Mouse (Mus musculus) limb, embryonic 12.5 days (tissue): ENCODE results near the gene Sec24d. TPM values are rescaled to one million over a fixed set of nuclear protein-coding genes. Genes with fewer than 3 reads are reported as not detected.

Source experiments
- ATAC-seq: fragments of 200-750 bp; cut with Nextera tagmentation; 2 replicates; pipeline ENCODE4 v1.8.0; 2017; ENCODE audit warnings: low read depth, moderate TSS enrichment; ENCODE audit not compliant: insufficient number of reproducible peaks, insufficient read depth, low FRiP score, low TSS enrichment
- H3K27ac ChIP-seq: fragments of 300-500 bp; sonication (generic); 2 replicates; pipeline ENCODE4 v1.5.1; 2016; ENCODE audit warnings: mild to moderate bottlenecking, moderate library complexity
- H3K27me3 ChIP-seq: fragments of 300-500 bp; sonication (generic); 2 replicates; pipeline ENCODE4 v1.6.1; 2016; ENCODE audit warnings: mild to moderate bottlenecking, moderate library complexity
- H3K36me3 ChIP-seq: fragments of 300-500 bp; sonication (generic); 2 replicates; pipeline ENCODE4 v1.6.1; 2016; ENCODE audit warnings: mild to moderate bottlenecking, moderate library complexity
- H3K4me1 ChIP-seq: fragments of 300-500 bp; sonication (generic); replicated peaks from 2 replicates; pipeline ENCODE4 v1.6.1; 2016
- H3K4me2 ChIP-seq: fragments of 300-500 bp; sonication (generic); 2 replicates; pipeline ENCODE4 v1.6.1; 2016; ENCODE audit warnings: mild to moderate bottlenecking, moderate library complexity
- H3K4me3 ChIP-seq: fragments of 300-500 bp; sonication (generic); replicated peaks from 2 replicates; pipeline ENCODE4 v1.5.1; 2016; ENCODE audit warnings: mild to moderate bottlenecking
- H3K9ac ChIP-seq: fragments of 300-500 bp; sonication (generic); replicated peaks from 2 replicates; pipeline ENCODE4 v1.6.1; 2016; ENCODE audit warnings: mild to moderate bottlenecking, moderate library complexity
- H3K9me3 ChIP-seq: fragments of 300-500 bp; sonication (generic); 2 replicates; pipeline ENCODE4 v1.6.1; 2016; ENCODE audit warnings: mild to moderate bottlenecking, moderate library complexity
- WGBS: fragments of 180-500 bp; shearing (Covaris S2); methylation state at CpG from one replicate; pipeline ENCODE4 v1.1.7; 2016; 5-methylcytosine and 5-hydroxymethylcytosine counted together
- polyA plus RNA-seq: library from polyadenylated mRNA; unstranded; fragments of >200 nt; fragmentation: Nextera tagmentation; extraction: Ambion mirVana; gene quantifications from 2 replicates; pipeline ENCODE4 v1.2.1, GENCODE M21; 2016

The Sec24d gene
- polyA plus RNA-seq, 1 experiment from 2014 or later: 41.8 TPM

DNA sequence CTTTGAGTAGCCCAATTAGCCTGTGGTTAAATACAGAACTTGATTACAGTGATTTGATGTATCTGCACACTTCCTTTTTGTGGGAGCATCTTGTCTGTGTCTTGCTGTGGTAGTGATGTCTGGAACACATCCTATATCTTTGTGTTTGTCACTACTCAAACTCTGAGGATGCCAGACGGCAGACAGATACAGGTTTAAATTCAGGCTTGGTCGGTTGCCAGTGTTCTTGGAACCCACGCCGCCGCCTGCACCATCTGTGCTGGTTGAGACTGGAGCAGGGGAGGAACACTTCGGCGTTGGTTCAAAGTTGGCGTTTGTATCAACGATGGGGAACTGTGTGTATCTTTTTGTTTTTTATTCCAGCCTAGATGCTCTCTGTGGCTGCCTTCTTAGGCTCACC lies 31.0 kb downstream of the Sec24d start:
- H3K27ac ChIP-seq: no peak overlapping the region
- peaks cover 5% of the 10 kb centered on the region for H3K4me1 ChIP-seq
- no peak overlapping the region for H3K4me2 ChIP-seq
- no peaks in the 10 kb centered on the region for H3K27me3 ChIP-seq
- no peak overlapping the region for H3K4me3 ChIP-seq
- H3K36me3 ChIP-seq: peaks cover 70% of the 10 kb centered on the region
- no peak for ATAC-seq
- 93% methylated on average over 9 of the region's 9 CpGs for WGBS
- no peak overlapping the region for H3K9ac ChIP-seq
- peaks cover 3% of the 10 kb centered on the region; the same call in 1 of the 2 replicates for H3K9me3 ChIP-seq

- no peak overlapping the region for H3K9ac ChIP-seq
- no peaks in the 10 kb centered on the region for H3K27me3 ChIP-seq
- 94% methylated on average over 2 of the region's 2 CpGs for WGBS
- ATAC-seq: no peak
- H3K4me1 ChIP-seq: peaks cover 5% of the 10 kb centered on the region
- peaks cover 58% of the 10 kb centered on the region for H3K36me3 ChIP-seq
- no peak overlapping the region for H3K4me3 ChIP-seq
- no peak overlapping the region for H3K4me2 ChIP-seq
- H3K27ac ChIP-seq: no peak overlapping the region
- H3K9me3 ChIP-seq: peaks cover 3% of the 10 kb centered on the region; the same call in 1 of the 2 replicates
Measured at GRCm38 (mm10) chr3:123301521-123301920, 34.3 kb downstream of the Sec24d start.

DNA sequence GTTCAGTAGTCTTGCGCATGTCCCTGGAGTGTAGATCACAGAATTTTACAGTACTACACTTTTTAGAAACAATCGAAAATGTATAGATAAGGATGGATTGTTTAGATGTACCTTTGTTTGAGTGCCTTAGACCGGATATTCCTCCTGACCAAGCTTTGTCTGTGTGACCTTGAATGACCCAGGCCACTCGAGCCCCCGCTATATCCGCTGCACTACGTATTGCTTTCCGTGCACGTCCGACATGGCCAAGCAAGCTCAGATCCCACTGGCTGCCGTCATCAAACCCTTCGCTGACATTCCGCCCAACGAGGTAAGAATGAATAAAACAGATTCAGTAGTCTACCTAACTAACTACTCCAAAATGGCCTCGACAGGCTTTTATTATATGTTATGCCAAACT lies 38.4 kb downstream of the Sec24d start:
- WGBS: 92% methylated on average over 15 of the region's 15 CpGs
- Histone ChIP-seq H3K4me2 (no peak overlapping the region), H3K9ac (no peak overlapping the region), H3K27ac (no peak overlapping the region), H3K36me3 (peaks cover 39% of the 10 kb centered on the region), H3K27me3 (no peaks in the 10 kb centered on the region), H3K4me3 (no peak overlapping the region), H3K4me1 (peaks cover 3% of the 10 kb centered on the region; the same call in 1 of the 2 replicates), H3K9me3 (peaks cover 3% of the 10 kb centered on the region; the same call in 1 of the 2 replicates)
- no peak for ATAC-seq

- no peak overlapping the region for H3K27ac ChIP-seq
- peaks cover 3% of the 10 kb centered on the region; the same call in 1 of the 2 replicates for H3K9me3 ChIP-seq
- 95% methylated on average over 6 of the region's 6 CpGs for WGBS
- no peak overlapping the region for H3K4me2 ChIP-seq
- H3K27me3 ChIP-seq: no peaks in the 10 kb centered on the region
- no peak overlapping the region for H3K9ac ChIP-seq
- H3K4me1 ChIP-seq: peaks cover 3% of the 10 kb centered on the region; the same call in 1 of the 2 replicates
- no peak for ATAC-seq
- H3K36me3 ChIP-seq: peaks cover 20% of the 10 kb centered on the region
- H3K4me3 ChIP-seq: no peak overlapping the region
Measured at GRCm38 (mm10) chr3:123307446-123307845, 40.2 kb downstream of the Sec24d start.

DNA sequence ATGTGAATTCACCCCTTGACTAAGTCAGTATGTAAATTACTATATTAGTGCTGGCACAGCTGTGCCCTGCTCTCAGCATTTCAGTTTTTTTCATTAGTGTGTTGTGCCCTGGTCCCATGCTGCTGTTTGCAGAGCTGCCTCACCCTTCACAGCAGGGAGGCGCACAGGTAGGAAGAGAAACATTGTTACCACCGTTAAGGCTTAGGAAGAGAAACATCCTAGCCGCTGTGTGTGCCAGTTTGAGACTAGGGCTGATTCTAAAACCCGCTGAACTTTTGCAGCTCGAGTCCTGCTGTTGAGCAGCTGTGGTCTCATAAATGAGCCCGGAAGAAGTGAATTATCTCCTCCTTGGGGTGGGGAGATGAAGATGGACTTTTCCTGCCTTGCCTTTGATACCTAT lies 41.9 kb downstream of the Sec24d start:
- Histone ChIP-seq H3K9ac (no peak overlapping the region), H3K27ac (no peak overlapping the region)

DNA sequence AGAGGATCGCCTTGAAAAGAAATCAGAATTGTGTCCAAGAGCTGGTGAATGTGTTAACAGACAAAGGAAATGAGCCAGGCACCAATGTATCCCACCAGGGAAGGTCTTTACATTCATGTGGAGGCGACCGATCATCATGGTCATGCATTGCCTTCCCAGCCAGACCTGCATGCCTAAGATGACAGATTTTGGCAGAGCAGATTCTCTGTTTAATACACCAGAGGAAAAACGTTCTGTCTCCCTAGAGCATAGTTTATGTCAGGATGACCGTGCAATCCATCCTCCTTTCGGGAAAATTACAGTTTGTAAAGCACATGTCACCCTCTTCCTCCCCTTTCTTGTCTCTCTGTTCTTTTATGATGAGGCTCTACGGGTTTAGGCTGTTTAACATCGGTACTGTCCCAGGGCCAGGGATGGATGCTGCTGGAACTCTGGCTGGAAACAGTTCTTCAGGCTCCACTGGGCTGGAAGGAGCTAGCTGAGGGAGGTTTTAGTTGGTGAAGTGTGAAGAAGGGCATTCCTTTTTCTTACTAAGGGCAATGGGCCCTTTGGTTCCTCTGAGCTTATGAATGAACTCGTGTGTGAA lies 45.3 kb downstream of the Sec24d start:
- no peaks in the 10 kb centered on the region for H3K9me3 ChIP-seq
- H3K27me3 ChIP-seq: no peaks in the 10 kb centered on the region
- no peak overlapping the region for H3K27ac ChIP-seq
- 82% methylated on average over 9 of the region's 9 CpGs for WGBS
- peaks cover 3% of the 10 kb centered on the region; the same call in 1 of the 2 replicates for H3K4me1 ChIP-seq
- H3K4me2 ChIP-seq: no peak overlapping the region
- no peaks in the 10 kb centered on the region; the same call in 1 of the 2 replicates for H3K36me3 ChIP-seq
- no peak for ATAC-seq
- no peak overlapping the region for H3K4me3 ChIP-seq
- H3K9ac ChIP-seq: no peak overlapping the region

More for the DNA sequence above, 41.9 kb downstream of the Sec24d start:
- H3K4me2 ChIP-seq: no peak overlapping the region
- 71% methylated on average over 6 of the region's 6 CpGs for WGBS
- no peaks in the 10 kb centered on the region for H3K9me3 ChIP-seq
- no peaks in the 10 kb centered on the region for H3K27me3 ChIP-seq
- peaks cover 3% of the 10 kb centered on the region; the same call in 1 of the 2 replicates for H3K4me1 ChIP-seq
- no peak for ATAC-seq
- H3K36me3 ChIP-seq: peaks cover 12% of the 10 kb centered on the region; the same call in 1 of the 2 replicates
- no peak overlapping the region for H3K4me3 ChIP-seq

DNA sequence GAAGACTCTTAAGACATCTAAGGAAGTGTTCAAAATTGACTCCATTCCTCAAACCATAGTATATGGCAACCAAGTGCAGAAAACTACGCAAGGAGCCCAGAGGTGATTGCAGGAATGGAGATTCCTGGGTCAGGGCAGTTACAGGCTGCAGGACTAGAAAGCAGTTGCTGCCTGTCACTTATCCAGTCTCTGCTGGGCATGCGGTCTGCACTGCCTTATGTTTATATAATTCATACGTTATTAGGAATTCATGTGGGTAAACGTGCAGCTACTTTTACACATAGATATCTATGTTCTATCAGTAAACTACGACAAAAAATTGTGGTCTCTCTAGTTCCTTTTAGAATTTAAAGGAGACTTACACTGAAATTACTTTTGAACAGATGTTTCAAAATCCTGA lies 46.2 kb downstream of the Sec24d start:
- 79% methylated on average over 5 of the region's 5 CpGs for WGBS
- Histone ChIP-seq H3K27ac (no peak overlapping the region), H3K4me2 (no peak overlapping the region), H3K9ac (no peak overlapping the region), H3K27me3 (no peaks in the 10 kb centered on the region), H3K9me3 (no peaks in the 10 kb centered on the region), H3K36me3 (no peaks in the 10 kb centered on the region; the same call in 1 of the 2 replicates), H3K4me3 (no peak overlapping the region), H3K4me1 (no peaks in the 10 kb centered on the region)
- no peak for ATAC-seq

DNA sequence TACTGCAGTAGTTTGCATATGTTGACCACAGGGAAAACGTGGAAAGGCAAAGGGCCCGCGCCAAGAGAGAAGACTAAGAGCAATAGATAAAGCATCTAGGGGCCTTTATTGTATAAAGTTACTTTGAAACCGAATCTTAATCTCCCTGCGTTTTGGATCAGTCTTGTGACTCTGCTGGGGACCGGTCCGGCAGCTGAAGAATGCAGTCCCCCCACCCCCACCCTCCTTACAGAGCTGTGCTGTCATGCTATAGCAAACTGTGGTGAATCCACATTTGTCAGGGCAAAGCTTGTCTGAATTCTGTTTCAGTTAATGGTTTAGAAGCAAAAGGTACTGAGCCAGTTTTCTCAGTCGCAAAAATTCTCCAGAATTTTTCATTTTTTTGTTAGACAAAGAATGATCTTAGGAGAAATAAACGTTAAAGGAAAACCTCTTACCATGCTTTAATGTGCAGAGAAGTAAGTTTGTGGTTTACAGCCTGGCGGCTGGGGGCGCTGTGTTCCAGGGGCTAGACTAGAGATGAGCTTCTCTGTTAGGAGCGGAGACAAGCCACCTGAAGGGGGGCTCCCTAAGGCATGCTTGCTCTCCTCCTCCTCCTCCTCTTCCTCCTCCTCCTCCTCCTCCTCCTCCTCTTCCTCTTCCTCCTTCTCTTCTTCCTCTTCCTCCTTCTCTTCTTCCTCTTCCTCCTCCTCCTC lies 46.8 kb downstream of the Sec24d start:
- Histone ChIP-seq H3K36me3 (no peaks in the 10 kb centered on the region; the same call in 1 of the 2 replicates), H3K4me1 (no peaks in the 10 kb centered on the region), H3K27ac (no peak overlapping the region), H3K27me3 (no peaks in the 10 kb centered on the region), H3K4me3 (no peak overlapping the region), H3K9ac (no peak overlapping the region), H3K9me3 (no peaks in the 10 kb centered on the region), H3K4me2 (no peak overlapping the region)
- 36% methylated on average over 12 of the region's 12 CpGs for WGBS
- ATAC-seq: no peak

DNA sequence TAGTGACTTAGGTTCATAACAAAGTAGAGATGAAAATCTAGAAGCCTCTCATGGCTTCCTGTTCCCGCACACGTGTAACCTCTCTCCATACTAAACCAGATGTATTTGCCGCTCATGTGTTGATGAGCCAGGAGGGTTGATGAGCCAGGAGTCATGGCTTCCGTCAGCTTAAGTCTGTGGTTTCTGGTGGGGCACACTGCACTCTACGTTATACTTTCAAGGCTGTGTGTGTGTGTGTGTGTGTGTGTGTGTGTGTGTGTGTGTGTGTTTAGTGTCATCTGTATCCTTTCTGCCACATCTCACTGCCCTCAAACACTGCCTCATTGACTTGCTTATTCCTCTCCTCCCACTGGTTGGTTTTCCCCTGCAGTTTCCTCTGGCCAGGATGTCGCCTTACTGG lies 48.8 kb downstream of the Sec24d start:
- no peaks in the 10 kb centered on the region for H3K4me1 ChIP-seq
- no peaks in the 10 kb centered on the region for H3K36me3 ChIP-seq
- no peaks in the 10 kb centered on the region for H3K27me3 ChIP-seq
- H3K4me2 ChIP-seq: no peak overlapping the region
- 80% methylated on average over 6 of the region's 6 CpGs for WGBS
- no peak for ATAC-seq
- H3K9ac ChIP-seq: no peak overlapping the region
- H3K9me3 ChIP-seq: no peaks in the 10 kb centered on the region
- H3K4me3 ChIP-seq: no peak overlapping the region
- no peak overlapping the region for H3K27ac ChIP-seq

- Histone ChIP-seq H3K4me2 (no peak overlapping the region), H3K9me3 (no peaks in the 10 kb centered on the region), H3K27me3 (no peaks in the 10 kb centered on the region), H3K36me3 (no peaks in the 10 kb centered on the region), H3K4me3 (no peak overlapping the region), H3K4me1 (no peaks in the 10 kb centered on the region), H3K9ac (no peak overlapping the region), H3K27ac (no peak overlapping the region)
- 84% methylated on average over 9 of the region's 9 CpGs for WGBS
- no peak for ATAC-seq
Measured at GRCm38 (mm10) chr3:123317081-123317480, 49.8 kb downstream of the Sec24d start.

- Histone ChIP-seq H3K9me3 (no peaks in the 10 kb centered on the region), H3K4me2 (no peak overlapping the region), H3K4me3 (no peak overlapping the region), H3K27ac (no peak overlapping the region), H3K4me1 (no peaks in the 10 kb centered on the region), H3K9ac (no peak overlapping the region), H3K36me3 (no peaks in the 10 kb centered on the region), H3K27me3 (no peaks in the 10 kb centered on the region)
- ATAC-seq: no peak
- 83% methylated on average over 9 of the region's 9 CpGs for WGBS
Measured at GRCm38 (mm10) chr3:123320341-123320740, 53.1 kb downstream of the Sec24d start.
